Mouse (Mus musculus) MN1 (cell line): ENCODE data around the gene Wfdc5.
"Not testable (repeated sequence)": the region's sequence is repeated elsewhere in the genome, so short reads cannot be mapped to it uniquely, and the experiment has no call there.

Experiments used
- DNase-seq: peaks from one replicate; pipeline ENCODE4 v3.0.0-alpha.2; 2016; ENCODE audit warnings: low spot score

Wfdc5 gene

GRCm38 (mm10) chr2:164182692-164183255, at the start of gene Wfdc5:
Gene Wfdc5 (minus strand): TSS chr2:164182742.
- no peak for DNase-seq

GRCm38 (mm10) chr2:164228361-164229070, 46.0 kb upstream of the Wfdc5 start:
- no peak for DNase-seq

- no peak for DNase-seq
These were observed 39.0 kb upstream of the Wfdc5 start, which contains the start of gene Wfdc15b for GRCm38 (mm10) chr2:164221522-164221921. Gene Wfdc15b (minus strand): TSS chr2:164221660.

- no peak for DNase-seq
These were observed 36.8 kb upstream of the Wfdc5 start for GRCm38 (mm10) chr2:164219295-164219694.

DNA sequence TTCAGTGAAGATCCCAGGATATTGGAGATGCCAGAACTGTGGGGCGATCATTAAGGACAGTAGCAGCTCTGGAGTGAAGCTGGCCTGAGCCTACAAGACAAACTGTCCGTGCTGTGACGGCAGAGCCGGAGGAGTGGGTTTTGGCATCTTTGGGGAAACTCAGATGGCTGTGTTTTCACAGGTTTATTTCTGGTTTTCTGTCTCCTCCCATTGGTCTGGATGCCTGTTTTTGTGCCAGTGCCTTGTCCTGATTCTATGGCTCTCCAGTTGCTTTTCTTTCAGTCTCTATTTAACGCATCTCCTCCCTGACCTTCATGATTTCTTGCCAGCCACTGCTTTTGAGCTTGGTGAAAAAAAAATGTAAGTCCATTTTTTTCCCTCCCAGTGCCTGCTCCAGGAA, 30.2 kb upstream of the Wfdc5 start:
- no peak for DNase-seq

GRCm38 (mm10) chr2:164210892-164211291, 28.4 kb upstream of the Wfdc5 start:
- DNase-seq, result no peak

- DNase-seq, result no peak
These were observed 24.1 kb upstream of the Wfdc5 start for GRCm38 (mm10) chr2:164206676-164207075.

DNA sequence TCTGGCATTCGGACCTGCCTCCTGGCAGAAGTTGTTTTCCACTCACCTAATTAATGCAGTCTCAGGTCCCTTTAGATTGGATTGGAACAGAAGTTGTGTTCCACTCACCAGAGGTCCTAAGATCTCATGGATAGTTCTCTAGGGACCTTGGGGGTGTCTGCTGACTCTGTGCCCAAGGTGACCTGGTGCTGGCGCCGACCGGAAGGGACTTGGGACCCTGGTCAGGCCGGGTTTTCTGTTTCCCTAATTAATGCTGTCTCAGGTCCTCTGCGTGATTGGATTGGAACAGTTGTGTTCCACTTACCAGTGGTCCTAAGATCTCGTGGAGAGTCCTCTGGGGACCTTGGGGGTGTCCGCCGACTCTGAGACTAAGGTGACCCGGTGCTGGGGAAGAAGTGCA, 23.5 kb upstream of the Wfdc5 start:
- DNase-seq, result not testable (repeated sequence)

GRCm38 (mm10) chr2:164199626-164200327, 17.2 kb upstream of the Wfdc5 start, which contains the start of gene Wfdc15a:
Gene Wfdc15a (minus strand): TSS chr2:164200130.
- no peak for DNase-seq

DNA sequence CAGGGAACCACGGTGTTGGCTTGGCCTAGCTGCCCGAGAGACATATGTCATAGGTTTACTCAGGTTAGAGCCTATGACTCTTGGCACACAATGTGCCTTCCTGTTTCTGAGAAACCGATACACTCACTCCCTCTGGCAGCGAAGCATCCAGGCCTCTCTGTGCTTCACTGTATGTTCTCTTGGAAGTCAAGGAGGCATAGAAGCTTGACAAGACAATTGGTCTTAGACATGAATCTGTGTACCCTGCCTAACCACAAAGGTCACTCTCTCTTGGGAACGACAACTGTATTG, 14.1 kb upstream of the Wfdc5 start:
- no peak for DNase-seq

- no peak for DNase-seq
These were observed 13.6 kb upstream of the Wfdc5 start for GRCm38 (mm10) chr2:164195971-164196699.

- DNase-seq, result no peak
These were observed 12.6 kb upstream of the Wfdc5 start for GRCm38 (mm10) chr2:164194959-164195630.

DNA sequence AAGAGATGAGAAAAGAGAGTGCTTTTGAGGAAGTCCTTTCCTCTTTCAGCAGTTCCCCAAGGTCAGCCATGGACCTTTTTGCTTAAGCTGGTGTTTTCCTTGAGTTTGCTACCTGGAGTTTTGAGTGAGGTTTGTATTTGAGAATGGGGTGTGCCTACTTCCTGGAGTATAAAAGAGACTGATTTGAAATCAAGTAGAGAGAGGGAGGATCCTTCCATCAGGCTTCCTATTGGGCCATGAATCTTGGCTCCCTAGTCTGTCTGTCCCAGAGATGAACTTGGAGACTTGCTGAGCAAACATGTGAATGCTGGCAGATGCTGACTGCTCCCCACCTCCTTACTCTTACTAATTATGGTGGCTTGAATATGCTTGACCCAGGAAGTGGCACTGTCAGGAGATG, 9.7 kb upstream of the Wfdc5 start:
- no peak for DNase-seq

- DNase-seq, result no peak
These were observed 8.0 kb upstream of the Wfdc5 start, which contains the start of gene Wfdc12 for GRCm38 (mm10) chr2:164190576-164190975. Gene Wfdc12 (minus strand): TSS chr2:164190608.

GRCm38 (mm10) chr2:164188722-164189121, 6.2 kb upstream of the Wfdc5 start:
- DNase-seq, result no peak

- no peak for DNase-seq
These were observed 1.7 kb upstream of the Wfdc5 start for GRCm38 (mm10) chr2:164184145-164184719.

GRCm38 (mm10) chr2:164183340-164183739, 798 bp upstream of the Wfdc5 start:
- DNase-seq, result no peak

- DNase-seq, result no peak
These were observed 1.8 kb downstream of the Wfdc5 start for GRCm38 (mm10) chr2:164180770-164181169.

DNA sequence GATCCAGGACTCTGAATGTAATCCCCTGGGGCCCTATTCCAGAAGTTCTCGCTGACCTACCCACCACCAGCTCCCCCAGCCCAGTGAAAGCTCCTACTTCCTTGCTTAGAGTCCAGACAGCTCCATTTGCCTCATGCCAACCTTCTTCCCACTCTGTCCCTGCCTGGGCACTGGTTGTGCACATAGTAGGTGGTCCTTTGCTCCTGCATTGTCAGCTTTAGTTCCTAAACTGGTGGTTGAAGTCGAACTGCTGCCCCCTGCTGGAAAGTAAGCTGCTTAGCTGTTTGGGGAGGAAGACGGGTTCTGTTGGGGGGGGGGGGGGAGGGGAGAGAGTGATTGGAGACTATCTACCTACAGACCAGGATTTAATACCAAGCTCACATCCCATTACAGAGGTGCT, 2.4 kb downstream of the Wfdc5 start:
- no peak for DNase-seq

- DNase-seq, result no peak
These were observed 4.7 kb downstream of the Wfdc5 start for GRCm38 (mm10) chr2:164177831-164178230.

- no peak for DNase-seq
These were observed 6.7 kb downstream of the Wfdc5 start for GRCm38 (mm10) chr2:164175850-164176249.
